Mouse (Mus musculus) heart, postnatal 10 days (tissue): Measurements from ENCODE around the gene Trim46. TPM values are rescaled to one million over a fixed set of nuclear protein-coding genes. Genes with fewer than 3 reads are reported as not detected.

Experiments used
- DNase-seq, 2 experiments: peaks; one replicate each; pipeline ENCODE4 v3.0.0; 2021
- intact Hi-C: fragments of 180-260 bp; cut with DNase I; formaldehyde crosslinking; loops from one replicate; pipeline ENCODE4 v1.15.1; 2025
- total RNA-seq, 2 experiments: library from RNA; stranded (reverse); gene quantifications; 2 replicates each; pipeline ENCODE4 v1.2.3; 2021

Trim46 gene
- total RNA-seq, 2 experiments from 2014 or later: 0.77 to 1.1 TPM

DNA sequence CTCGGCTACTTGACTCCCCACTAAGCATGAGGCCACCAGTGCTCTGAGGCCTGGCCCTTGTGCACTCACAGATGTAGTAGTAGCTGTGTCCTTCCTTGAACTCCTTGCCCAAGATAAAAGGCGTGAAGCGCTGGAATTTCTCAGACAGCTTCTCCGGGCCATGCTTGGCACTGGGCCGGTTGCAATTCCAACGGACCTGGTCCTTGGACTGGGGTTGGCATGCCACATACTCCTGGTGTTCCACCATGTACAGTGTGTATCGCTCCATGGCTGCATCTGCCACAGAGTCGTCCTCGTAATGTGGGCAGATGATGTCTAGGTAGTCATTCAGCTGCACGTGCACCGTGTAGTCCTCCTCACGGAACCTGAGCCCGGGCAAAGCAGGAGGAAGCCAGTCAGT, 30.0 kb upstream of the Trim46 start:
- intact Hi-C loops: no loop called here
- no peak for DNase-seq

DNA sequence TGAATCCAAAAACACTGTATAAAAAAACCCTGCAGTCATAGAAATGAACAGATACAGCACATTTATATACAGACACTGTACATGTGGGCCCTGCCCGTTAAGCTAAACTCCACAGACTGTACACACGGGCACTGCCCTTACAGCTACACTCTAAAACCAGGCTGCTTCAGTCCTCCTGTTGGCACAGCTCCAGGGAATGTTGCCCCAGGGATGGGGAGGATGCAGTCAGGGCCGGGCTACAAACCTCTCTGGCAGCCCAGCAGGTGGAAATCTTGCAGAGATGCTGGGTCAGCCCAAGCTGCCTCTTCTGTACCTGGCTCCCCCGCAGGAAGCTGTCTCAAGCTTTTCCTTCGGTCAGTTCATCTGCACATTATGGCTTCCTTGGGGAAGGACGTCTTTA, 25.7 kb upstream of the Trim46 start:
- peak in 1 of 2 experiments; percentile 60 for DNase-seq
- intact Hi-C loops: no loop called here

DNA sequence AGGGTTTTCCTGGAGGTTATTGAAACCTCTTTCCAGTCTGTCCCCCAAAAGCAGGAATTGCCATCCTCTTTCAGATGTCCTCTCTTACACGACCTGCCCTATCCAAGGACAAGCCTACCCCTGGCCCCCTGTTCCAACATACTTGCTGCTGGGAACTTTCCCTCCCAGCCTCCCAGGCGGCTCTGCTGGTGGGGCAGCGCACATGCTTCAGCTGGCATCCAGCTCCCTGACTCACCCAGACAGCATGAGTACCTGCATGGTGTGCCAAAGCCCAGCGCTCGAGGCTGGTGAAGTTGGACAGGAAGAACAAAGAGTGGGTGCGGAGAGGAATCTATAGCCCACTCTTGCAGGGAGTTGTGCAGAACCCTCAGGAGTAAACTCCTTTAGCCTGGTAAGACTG, 24.8 kb upstream of the Trim46 start:
- DNase-seq: peak; percentile 77 to 83
- intact Hi-C loops: no loop called here

DNA sequence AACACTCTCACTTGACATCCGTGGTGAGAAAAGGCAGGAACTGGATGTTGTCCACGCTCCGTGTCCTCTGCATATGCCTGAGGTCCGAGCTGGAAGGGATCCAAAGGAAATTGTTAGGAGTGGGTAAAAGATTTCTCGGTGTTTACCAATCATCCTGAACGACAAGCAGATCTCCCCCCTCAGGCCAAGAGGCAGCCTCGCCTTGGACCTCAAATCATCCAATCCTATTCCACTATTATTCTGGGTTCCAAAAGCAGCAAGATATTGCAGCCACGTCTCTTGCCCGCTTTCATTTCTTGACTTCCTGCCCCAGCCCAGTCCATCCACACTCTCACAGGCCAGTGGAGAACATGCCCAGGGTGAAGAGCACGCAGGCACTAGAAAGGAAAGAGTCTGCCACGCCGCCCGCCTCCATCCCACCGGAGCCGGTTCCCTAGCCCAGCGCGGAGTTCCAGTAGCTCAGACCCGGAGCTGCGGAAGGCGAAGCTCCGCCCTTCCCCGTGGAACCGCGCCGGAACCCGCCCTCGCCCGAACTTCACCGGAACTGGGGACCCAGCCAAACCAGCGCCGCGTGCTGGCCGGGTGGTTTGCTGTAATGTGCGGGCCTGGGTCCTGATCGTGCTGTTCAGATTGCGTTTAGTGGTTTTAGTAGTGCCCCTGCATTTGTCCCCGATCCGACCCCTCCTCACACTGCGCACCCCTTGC, 24.1 kb upstream of the Trim46 start, which contains the start of gene Slc50a1:
Gene Slc50a1 (minus strand): TSS at position 520 of the 705 bp plus-strand sequence.
- peak; percentile 93 for DNase-seq
- intact Hi-C loops: no loop called here

DNA sequence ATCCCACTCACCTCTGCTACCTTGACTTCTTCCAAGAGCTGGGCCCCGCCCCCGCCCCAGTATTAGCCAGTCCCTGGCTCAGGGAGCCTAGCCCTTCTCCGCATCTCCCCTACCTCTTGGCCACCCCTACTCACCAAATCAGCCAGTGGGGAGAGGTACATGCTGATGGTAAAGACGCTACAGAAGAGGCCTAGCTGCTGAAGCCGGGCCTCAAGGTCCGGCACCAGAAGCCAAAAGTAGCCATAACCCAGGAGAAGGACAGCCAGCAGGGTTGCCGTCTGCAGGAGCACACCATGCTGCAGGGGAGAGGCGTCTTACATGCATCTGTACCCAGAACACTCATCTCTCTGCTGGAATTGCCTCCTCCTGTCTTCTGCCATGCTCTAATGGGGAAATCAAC, 22.8 kb upstream of the Trim46 start:
- intact Hi-C loops: no loop called here
- no peak for DNase-seq

DNA sequence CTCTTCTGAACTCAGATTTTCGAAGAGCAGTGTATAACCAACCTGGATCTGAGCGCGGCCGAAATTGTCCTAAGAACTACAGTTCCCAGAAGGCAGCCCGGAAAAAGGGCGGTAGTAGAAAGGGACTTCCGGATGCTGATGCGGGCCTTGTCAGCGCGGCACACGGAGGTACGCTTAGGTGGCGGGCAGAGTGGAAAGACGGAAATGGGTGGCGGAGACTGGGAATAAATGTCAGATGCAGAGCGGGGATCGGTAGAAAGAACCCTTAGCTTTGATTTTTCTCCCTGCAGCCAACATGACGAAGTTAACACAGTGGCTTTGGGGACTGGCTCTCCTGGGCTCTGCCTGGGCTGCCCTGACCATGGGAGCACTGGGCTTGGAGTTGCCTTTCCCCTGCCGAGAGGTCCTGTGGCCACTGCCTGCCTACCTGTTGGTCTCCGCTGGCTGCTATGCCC, 20.4 kb upstream of the Trim46 start:
- DNase-seq: peak; percentile 85 to 87
- intact Hi-C loops: no loop called here

DNA sequence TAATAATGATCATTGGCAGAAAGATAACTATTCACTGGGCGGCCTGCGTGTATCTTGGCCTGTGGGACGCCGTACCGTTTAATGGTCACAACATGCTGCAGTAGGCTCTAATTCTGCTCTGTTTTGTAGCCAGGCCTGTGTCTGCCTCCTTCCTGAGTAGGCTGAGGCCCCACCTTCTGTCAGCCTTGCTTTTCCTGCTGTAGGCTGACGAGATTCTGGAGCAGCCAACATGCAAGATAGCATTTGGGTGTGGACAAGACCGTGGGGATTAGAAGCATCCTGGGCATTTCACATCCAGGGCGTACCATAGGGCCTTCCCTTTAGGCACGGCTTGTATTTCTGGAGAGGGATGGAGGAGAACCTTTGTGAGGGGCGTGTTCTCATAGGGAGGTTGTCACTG, 16.3 kb upstream of the Trim46 start:
- DNase-seq: peak; percentile 54 to 64
- intact Hi-C loops: no loop called here

DNA sequence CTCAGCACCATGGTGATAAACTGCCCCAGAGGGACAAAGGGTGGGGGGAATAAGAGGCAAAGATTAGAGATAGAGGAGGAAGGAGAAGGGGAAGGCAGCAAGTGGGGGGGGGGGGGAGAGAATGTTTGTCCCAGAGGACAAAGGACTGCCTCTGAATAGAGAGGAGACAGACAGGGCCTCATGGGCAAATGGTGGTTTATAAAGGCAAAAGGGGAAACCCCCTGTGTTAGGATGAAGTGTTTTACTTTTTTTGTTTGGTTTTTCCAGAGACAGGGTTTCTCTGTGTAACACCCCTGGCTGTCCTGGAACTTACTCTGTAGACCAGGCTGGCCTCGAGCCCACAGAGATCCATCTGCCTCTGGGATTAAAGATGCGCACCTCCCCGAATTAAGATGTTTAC, 14.1 kb upstream of the Trim46 start:
- intact Hi-C loops: no loop called here
- DNase-seq: no peak

DNA sequence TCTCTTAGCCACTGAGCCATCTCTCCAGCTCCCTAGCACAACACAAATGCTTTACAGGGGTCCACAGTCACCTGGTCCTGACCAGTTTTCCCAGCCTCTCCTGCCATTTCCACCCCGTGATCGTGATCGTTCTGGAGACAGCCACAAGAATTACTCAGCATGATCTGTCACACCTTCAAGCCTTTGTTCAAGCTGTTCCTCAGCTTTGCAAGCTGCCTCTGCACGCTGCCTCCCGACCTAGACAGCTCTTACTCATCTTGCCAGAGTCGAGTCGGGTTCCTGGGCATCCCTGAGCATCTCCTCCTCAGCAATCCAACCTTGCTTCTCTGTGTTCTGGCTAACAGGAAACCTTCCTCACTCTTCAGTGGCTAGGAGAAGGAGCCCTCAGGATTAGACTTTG, 13.0 kb upstream of the Trim46 start, which contains the start of gene Dpm3:
Gene Dpm3 (plus strand): TSS at position 283 of the 400 bp plus-strand sequence.
- intact Hi-C loops: no loop called here
- no peak for DNase-seq

DNA sequence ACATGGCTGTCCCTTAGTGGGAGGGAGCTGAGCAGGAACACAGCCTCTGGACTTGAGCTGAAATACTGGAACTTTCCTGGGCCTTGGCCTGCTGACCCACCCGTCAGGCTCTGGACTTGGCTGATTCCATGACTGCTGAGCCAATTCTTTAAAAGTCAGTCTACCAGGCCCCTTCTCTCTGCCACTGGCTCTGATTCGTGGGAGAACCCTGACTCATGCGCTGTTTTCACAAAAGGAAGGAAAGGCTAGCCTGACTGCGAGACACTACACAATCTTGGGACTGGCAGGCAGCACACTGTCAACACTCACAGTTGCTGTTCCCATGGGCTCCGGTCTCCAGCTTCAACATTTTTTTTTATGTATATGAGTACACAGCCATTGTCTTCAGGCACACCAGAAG, 10.1 kb upstream of the Trim46 start:
- intact Hi-C loops: no loop called here
- peak; percentile 62 to 63 for DNase-seq

DNA sequence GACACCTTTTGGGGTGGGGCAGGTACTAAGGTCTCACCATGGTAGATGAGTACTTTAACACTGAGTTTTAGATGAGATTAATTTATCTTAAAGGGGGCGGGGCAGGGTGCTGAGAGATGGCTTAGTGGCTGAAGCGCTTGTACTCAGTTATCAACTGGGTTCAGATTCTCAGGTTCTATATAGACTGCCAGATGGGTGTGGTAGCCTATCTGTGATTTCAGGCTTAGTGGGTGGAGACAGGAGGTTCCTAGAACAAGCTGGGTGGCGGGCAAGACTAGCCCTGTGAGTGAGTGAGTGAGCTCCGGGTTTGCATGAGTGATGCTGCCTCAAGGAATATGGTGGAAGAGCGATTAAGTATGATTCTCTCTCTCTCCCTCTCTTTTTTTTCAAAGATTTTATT, 8.9 kb upstream of the Trim46 start:
- DNase-seq: no peak
- intact Hi-C loops: no loop called here

DNA sequence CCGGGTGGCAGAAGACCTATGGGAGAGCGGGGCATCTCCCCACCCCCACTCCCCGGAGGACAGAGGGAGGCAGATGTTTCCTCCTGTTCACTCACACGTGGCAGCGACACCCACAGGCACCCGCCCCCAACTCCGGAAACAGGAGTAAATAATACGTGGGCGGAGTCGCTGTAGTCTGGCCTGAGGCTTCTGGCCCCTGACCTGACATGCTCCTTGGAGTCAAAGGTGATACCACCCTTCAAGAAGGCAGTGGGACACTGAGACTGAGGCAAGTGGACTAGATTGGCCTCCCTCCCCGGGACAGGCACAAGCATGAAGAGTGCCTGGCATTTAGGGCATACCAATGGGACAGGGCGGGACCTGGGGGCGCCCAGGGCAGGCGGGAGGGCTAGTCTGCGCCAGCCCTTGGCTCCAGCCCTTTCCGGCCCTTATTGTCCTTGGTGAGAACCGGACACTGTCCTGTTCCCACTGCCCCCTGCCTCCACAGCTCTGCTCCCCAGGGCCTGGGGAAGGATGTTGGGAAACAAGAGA, 5.3 kb upstream of the Trim46 start:
- peak; percentile 76 to 81 for DNase-seq
- intact Hi-C loops: no loop called here

DNA sequence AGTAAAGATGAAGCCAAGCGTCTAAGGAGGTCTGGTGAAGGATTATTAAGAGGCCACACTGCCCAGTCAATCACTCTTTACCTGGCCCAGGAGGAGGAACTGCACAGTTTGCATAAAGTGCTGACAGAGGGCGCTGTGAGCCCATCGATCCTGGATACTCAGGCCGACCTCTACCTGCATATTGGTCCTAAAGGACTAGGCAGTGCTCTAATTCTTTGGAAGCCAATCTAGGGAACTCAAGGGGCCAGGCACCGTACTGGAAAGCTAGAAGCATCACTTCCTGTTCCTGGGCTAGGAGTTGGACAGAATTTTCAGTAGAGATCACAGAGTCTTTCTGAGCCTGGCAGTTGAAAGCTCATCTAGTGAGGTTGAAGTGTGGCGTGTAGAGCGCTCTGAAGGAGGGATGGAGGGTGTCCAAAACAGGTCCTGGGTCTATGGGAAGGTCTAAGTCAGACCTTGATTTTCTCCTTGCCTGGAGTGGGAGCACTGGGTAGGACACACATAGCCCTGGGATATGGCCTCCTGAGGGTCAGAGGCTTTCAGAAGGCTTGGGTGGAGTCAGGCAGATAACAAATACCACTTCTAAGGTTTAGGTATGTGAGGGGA, 4.4 kb upstream of the Trim46 start:
- peak; percentile 79 to 82 for DNase-seq
- intact Hi-C loops: loop anchor here (1.0 kb wide), 2 partner anchors 32 to 58 kb away; no protein-coding TSS in a partner anchor

DNA sequence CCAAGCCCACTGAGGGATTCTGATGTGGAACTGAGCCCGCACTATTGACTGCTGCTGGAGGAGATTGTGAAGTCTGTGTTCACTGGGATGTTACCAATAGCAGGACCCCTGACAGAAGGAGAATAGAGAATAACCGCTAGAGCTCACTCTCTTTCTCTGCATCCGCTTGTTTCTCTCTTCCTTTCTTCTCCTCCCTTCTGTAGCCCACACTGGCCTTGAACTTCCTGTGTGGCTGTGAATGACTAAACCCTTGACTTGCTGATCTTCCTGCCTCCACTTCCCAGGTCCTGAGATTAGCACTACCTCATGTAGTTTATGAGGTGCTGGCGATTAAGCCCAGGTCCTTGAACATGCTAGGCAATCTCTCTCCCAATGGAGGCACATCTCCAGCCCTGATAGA, 1.4 kb upstream of the Trim46 start:
- DNase-seq: no peak
- intact Hi-C loops: no loop called here

DNA sequence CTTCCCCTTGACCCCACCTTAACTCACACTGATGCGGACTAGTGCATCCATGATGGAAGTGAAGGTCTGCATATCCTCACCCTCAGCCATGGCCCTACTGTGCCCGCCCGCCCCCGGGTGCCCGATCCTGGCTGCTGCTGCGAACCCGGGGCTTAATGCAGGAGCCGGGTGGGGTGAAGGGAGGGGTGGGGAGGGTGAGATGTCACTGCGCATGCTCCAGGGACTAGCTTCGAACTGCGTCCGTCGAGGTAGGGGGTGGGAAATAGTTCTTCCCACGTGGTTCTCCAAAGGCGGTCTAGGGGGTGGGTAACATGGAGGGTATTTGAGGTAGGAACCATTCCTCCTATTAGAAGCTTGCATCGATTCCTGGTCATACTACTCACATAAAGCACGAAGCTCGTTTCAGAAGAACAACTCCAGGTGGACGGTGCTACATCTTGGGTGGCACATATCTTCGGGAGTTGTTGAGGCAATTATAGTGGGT, 379 bp downstream of the Trim46 start, which contains the start of gene Krtcap2:
Gene Krtcap2 (plus strand): TSS at position 279 of the 484 bp plus-strand sequence.
- peak in 1 of 2 experiments; percentile 40 for DNase-seq
- intact Hi-C loops: loop anchor here (1.0 kb wide), 1 partner anchor 37 kb away; no protein-coding TSS in a partner anchor

DNA sequence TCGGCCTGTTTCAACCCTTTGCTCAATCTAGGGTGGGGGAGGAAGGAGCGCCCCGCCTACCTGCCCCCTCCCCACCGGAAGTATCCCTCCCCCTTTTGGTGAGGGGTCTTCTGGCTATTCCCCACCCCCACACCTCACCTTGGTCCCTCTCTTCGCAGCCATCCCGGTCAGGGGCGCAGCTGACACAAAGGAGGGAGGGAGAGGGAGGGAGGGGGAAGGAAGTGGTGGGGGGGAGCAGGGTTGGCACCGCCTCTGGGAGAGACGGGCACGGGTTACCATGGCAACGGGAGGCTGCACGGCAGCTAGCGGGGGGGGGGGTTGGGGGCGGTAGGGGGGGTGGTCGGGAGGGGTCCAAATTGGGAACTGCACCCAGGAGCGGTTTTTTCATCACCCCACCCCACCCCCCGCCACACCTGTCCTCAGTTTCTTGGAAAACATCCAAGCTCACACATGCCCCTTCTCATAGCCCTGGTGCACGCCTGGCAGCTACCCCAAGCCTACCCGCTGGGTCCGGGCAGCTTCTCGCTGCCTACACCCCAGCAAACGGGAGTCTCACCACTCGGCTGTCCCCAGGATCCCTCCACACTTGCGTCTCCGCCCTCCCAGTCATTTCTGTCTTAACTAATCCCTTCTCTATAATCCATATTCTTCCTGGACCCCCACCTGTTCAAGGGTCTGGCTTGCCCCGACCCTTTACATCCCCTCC, 974 bp downstream of the Trim46 start:
- DNase-seq: no peak
- intact Hi-C loops: no loop called here

DNA sequence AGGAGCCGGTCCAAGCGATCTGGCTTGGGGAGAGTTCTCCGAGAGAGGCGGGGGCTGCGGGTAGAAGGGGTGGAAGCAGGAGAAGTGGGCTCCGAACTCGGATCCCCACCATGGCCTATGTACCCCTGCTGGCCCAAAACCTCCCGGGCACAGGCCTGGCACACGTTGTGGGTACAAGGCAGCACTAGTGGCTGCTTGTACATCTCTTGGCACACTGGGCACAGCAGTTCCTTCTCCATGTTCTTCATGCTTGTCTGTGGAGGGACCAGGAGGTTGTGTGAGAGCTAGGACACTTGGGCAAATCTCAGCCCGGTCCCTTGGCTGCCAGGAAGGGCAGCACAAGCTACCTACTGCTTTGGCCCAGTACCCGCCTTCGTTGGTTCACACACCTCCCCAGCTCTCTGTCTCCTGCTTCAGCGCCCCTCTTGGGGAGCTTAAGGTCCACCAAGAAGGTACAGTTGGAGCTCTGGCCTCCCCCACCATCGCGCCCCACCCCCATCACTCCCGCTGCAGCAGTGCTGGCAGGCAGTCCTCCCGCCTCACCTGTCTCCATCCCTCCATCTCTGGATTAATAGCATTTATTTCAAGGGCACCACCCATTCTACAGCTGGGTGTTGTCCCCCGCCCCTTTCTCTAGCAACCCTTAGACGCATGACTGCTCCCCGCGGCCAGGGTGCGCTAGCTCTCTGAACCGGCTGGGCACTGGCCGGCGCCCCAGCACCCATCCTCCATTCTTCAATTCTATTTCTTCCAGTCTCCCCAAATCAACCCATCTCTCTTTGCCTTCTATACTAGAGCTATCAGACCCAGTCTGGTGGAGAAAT, 1.7 kb downstream of the Trim46 start:
- intact Hi-C loops: no loop called here
- peak in 1 of 2 experiments; percentile 36 for DNase-seq

DNA sequence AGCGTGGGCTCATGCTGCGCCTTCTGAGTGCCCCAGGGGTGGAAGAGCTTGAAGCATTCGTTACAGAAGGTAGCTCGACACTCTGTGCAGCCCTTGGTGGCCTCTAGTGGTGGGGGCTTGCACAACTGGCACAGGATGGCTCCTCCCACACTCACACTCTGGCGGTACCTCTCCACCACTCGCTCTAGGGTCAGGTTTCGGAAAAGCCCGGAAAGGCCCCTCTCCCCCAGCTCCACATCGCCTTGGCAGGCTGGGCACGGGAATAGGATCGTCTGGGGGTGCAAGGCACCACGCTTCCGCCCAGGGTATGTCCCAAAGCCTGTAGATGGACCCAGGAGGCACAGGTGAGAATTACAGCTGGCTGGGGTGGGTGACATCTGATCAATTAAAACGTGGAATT, 2.5 kb downstream of the Trim46 start:
- DNase-seq: peak in 1 of 2 experiments; percentile 64
- intact Hi-C loops: no loop called here

DNA sequence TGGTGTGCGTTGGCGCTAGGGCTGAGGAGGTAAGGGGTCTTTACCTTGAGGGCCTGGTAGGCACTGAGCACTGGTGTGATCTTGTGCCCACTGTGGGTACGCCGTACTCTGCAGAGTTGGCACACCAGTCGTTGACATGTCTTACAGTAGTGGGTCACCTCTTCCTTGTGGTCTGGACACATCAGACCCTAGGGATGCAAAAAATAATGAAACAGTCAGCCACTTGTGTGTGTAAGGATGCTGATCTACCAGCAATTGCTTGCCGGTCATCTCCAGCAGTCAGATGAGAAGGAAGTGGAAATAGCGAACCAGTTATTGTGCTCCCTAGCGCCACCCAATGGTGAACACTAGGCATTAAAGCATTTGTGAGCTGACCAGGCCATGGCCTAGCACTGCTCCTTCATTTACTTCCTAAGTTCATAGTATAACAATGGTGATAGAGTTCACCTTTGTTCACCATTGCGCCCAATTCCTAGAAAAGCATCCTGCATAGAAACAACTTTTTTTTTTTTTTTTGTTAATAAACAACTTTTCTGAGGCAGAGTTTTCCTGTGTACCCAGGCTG, 3.7 kb downstream of the Trim46 start:
- intact Hi-C loops: no loop called here
- peak; percentile 59 to 83 for DNase-seq

DNA sequence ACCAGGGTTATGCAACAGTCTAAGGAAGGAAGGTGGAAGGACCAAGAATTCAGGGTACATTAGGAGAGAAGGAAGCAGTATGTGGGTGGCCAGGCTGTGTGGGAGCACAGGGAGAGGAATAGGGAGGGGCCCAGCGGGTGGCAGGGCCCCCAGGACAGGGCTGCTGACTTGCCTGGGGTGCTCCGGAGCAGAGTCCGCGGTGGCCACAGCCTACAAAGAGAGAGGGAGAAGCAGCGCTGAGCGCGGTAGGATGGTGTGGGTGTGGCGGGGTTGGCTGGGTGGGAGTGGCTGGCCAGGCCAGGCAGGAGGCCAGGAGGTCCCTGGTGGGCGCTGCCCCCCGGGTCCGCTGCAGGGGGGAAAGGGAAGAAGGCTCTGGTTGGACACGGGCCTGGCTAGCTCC, 7.6 kb downstream of the Trim46 start:
- no peak for DNase-seq
- intact Hi-C loops: no loop called here
